Mouse (Mus musculus) heart, adult 2 months (tissue): ENCODE results near the gene Dvl2.

Source experiments
- CTCF ChIP-seq: fragments of 200-600 bp; IDR thresholded peaks from 2 replicates; pipeline ENCODE4 v1.8.1; 2022; ENCODE audit warnings: antibody characterized with exemption, mild to moderate bottlenecking, moderate library complexity
- EP300 ChIP-seq: fragments of 200-500 bp; IDR thresholded peaks from 2 replicates; pipeline ENCODE4 v1.6.1; 2011; ENCODE audit warnings: low read depth, low read length, control low read depth; ENCODE audit not compliant: insufficient read depth
- POLR2A ChIP-seq: fragments of 200-500 bp; IDR thresholded peaks from 2 replicates; pipeline ENCODE4 v1.6.1; 2011; ENCODE audit warnings: mild to moderate bottlenecking, low read depth, low read length, control low read depth; ENCODE audit not compliant: insufficient read depth

DNA sequence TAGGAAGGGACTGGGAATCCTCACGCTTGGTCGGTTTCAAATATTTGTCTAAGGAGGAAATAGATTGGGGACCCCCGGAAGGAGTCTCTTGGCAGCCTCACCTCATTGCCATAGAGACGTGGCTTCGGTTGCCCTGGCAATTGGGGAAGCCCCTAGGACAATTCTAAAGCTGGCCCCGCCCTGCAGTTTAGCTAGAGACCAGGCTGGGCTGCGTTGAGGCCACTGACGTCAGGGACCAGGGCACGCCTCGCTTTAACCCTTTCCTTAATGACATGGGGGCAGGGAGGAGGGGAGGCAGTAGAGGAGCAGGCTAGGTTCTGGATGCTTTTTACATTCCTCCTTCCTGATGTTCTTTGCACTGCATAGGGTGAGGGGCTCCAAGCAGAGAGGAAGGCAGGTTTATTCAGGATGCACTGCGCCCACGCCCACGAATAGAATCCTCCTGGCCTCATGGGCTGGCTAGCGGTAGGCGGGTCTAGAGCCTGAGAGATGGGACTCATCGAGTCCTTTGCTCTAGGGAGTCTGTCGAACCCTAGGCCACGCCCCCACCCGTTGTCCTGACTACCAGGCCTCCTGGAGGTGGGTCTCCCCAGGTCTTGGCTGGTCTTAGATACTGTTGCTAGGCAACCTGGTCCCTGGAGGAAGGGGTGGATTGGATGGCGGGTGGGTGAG is 28.9 kb downstream of the Dvl2 start:
- TF ChIP-seq CTCF: no peak
- no peak for TF ChIP-seq POLR2A
- TF ChIP-seq EP300: no peak
